Mouse (Mus musculus): ENCODE measurements around the gene Tec.

The Tec gene

GRCm38 (mm10) chr5:72868091-72868875 is at the start of gene Tec:
Gene Tec (minus strand): TSS chr5:72868483.
- peak; percentile 95 for DNase-seq

GRCm38 (mm10) chr5:72916851-72917250 is 48.6 kb upstream of the Tec start:
- no peak for DNase-seq

DNA sequence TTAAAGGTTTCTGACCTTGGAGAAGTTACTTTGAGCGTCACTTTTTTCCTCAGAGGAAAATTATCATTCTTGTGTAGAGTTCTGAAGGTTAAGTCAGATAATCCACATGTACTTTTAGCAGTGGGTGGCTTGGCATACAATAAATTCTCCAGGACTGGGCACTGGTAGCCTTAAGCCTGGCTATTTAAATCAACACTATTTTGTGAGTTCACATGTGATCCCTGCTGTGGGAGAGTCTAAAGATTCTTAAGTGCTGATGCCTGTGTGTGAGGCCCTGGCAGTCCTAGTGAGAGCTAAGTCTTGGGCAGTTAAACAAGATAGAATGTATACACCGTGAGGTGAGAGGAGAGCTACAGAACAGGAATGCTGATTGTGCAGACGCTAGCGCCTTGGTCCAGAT is 47.8 kb upstream of the Tec start:
- no peak for DNase-seq

DNA sequence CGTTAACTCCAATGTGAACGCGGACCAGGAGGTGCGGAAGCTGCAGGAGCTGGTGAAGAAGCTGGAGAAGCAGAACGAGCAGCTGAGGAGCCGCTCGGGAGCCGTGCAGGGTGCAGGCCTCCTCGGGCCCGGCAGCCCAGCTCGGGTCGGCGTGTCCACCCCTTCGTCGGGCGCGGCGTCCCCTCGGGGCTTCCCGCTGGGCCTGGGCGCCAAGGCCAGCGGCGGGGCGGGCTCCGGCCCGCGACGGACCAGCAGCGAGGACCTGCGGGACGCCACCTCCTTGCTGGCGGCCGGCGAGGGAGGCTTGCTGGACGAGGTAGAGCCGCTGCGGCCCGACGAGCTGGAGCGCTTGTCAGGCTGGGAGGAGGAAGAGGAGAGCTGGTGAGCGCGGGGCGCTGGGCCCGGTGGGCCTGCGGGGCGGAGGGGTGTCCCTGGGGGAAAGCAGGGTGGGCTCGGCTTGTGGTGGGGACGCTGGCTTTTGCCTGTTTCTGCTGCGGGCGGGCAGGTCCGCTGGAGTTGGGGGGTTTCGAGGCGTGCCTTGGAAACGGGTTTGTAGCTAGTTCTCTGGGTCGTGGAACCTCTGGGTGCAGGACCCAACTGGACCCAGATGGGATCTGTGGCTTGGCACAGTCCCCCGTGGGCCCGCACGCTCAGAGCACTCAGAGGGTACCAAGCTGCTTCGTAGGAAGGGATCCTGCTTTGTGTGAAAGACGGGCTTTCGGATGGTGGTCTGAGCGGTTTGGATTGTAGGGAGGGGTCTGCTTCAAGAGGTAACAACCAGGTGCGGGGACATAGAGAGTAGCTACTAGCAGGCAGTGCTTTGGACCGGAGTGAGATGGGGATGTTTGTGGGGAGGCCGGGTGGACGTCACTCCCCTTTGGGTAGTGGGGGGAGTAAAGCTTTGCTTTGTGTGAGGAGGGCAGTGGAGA is 46.6 kb upstream of the Tec start:
- no peak for DNase-seq

- peak; percentile 99 for DNase-seq
Measured at GRCm38 (mm10) chr5:72913648-72914557, 45.6 kb upstream of the Tec start, which contains the start of gene Slain2. Gene Slain2 (plus strand): TSS chr5:72914304.

DNA sequence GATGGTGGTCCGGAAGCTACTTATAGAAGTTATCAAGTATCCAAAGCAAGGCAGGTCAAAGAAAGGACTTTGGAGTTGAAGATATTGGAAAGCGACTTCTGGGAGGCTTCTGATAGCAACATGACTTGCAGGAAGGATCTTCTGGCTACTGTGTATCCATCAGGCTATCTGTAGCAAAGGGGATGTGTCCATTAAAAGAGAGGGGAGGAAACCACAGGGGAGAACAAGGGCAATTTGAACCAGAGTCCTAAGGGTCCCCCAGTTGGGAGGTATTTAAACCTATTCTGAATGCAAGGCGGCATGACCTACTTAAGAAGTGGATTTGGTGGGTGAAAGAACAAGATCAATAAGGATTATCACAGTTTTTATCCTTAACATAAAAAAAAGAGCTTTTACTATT is 43.0 kb upstream of the Tec start:
- no peak for DNase-seq

GRCm38 (mm10) chr5:72910373-72910772 is 42.1 kb upstream of the Tec start:
- DNase-seq = no peak

- DNase-seq = no peak
Measured at GRCm38 (mm10) chr5:72909363-72909762, 41.1 kb upstream of the Tec start.

GRCm38 (mm10) chr5:72908324-72908936 is 40.1 kb upstream of the Tec start:
- DNase-seq = no peak

- no peak for DNase-seq
Measured at GRCm38 (mm10) chr5:72907402-72907801, 39.1 kb upstream of the Tec start.

DNA sequence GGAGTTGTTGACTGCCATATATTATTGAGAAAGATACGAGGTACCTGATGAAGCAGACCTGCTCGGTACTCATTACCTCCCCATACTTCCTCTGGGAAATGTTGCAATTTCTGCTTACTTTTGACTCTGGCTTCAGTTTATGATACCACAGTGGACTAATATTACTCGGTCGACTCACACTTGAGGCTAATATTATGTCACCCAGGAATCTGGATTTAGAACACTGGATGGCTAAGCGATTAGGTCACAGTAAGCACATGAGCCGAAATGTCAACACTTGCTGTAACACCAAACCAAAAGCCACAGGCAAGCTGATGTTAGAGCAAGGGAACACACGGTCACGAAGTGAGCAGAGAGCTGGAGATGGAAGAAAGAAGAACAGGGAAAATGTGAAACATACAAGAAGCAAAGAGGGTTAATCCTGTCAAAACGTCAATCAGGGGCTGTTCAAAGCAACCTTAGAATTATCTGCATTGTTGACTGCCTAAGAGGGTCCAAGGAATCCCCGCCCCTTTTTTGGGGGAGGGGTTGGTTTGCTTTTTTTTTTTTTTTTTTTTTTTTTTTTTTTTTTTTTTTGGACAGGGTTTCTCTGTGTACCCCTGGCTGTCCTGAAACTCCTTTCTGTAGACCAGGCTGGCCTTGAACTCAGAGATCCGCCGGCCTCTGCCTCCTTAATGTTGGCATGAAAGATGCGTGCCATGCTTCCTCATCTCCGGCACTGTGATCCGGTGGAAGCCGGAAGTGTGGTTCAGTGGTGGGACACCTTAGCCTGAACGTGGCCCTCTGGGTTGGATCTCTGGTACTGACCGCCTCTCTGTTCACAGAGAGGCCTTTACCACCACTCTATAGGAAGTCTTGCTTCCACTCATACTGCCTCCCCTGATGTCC is 36.9 kb upstream of the Tec start:
- no peak for DNase-seq

DNA sequence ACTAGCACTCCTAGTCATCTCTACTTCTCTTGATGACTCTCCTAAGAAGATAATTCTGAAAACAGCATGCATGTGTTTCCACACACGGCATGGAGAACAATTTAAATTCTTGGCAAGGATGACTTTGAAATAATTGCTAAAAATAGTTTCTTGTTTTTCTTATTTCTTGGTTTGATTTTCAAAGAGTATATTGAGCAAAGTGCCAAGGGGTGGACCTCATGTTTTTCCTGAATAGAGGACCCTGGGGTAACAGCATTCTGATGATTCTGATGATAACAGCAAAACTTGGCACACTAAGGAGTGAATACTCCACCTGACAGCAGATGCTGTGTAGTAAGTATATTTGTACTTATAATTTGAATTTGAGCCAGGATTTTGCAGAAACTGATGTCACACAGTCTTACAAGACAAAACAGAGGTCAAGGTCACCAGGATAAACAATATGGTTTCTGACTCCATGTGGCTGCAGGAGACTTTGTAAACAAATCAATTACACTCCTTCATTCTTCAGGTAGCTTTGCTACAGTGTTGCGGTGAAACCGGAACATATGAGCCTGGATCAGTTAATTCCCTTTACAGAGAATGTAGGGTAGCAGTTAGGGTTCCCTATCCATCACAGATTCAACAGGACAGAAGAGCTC is 34.7 kb upstream of the Tec start:
- DNase-seq = no peak

GRCm38 (mm10) chr5:72902312-72902711 is 34.0 kb upstream of the Tec start:
- DNase-seq = no peak

- no peak for DNase-seq
Measured at GRCm38 (mm10) chr5:72901866-72902265, 33.6 kb upstream of the Tec start.

GRCm38 (mm10) chr5:72899255-72899654 is 31.0 kb upstream of the Tec start:
- no peak for DNase-seq

DNA sequence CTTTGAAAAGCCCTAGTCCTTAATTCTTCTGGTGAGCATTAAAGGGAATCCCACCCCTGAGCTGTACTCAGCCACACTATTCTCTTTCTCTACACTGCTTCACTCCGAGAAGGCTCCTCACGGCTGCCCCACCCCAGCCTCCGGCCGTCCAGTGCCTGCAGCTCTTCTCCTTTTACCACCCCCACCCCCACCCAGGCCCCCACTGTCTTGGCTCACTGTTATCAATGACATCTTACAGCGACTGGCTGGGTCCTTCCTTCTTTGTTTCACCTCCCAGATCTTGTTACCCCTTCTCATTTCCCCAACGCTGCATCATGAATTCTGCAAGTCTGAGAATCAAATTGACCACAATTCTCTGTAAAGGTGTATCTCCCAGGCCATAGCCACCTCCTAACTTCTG is 29.7 kb upstream of the Tec start:
- DNase-seq = no peak

GRCm38 (mm10) chr5:72896478-72897279 is 28.4 kb upstream of the Tec start:
- DNase-seq = no peak

DNA sequence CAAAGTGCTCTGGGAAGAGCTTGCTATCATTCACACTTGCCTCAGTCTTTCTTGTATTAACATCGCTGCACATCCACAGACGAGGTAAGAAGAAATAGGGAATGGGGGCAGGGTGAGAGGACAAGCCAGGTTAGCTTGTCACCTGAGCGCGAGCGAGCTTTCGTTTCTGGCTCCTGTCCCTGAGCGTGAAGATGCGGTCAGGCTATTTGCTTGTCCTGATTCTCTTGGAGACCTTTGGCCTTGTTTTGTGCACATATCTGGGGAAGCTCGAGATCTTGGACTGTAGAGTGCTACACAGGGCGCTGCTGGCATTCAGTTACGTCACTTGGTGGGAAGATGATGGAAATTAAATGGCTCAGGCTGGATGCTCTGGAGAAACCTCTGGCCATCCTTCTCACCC is 27.0 kb upstream of the Tec start:
- DNase-seq = no peak

- DNase-seq = no peak
Measured at GRCm38 (mm10) chr5:72893987-72894386, 25.7 kb upstream of the Tec start.

GRCm38 (mm10) chr5:72891534-72891933 is 23.3 kb upstream of the Tec start:
- DNase-seq = peak; percentile 67
